Mouse (Mus musculus) lung, embryonic 16.5 days (tissue): ENCODE measurements around the gene Olfr251. TPM values are rescaled to one million over a fixed set of nuclear protein-coding genes. Genes with fewer than 3 reads are reported as not detected.
"Not testable (repeated sequence)": the region's sequence is repeated elsewhere in the genome, so short reads cannot be mapped to it uniquely, and the experiment has no call there.

Source experiments
- ATAC-seq: fragments of 200-750 bp; cut with Nextera tagmentation; 2 replicates; pipeline ENCODE4 v1.8.0; 2017; ENCODE audit warnings: low read depth, mild to moderate bottlenecking, moderate library complexity
- H3K27ac ChIP-seq: fragments of 300-500 bp; sonication (generic); 2 replicates; pipeline ENCODE4 v1.5.1; 2014; ENCODE audit warnings: mild to moderate bottlenecking, control low read depth, low read length
- H3K27me3 ChIP-seq: fragments of 300-500 bp; sonication (generic); 2 replicates; pipeline ENCODE4 v1.6.1; 2014; ENCODE audit warnings: low read depth, low read length, mixed read lengths; ENCODE audit not compliant: control insufficient read depth, insufficient read depth
- H3K36me3 ChIP-seq: fragments of 300-500 bp; sonication (generic); 2 replicates; pipeline ENCODE4 v1.6.1; 2014; ENCODE audit warnings: low read length; ENCODE audit not compliant: control insufficient read depth, insufficient read depth
- H3K4me1 ChIP-seq: fragments of 300-500 bp; sonication (generic); replicated peaks from 2 replicates; pipeline ENCODE4 v1.6.1; 2014; ENCODE audit warnings: low read length, mixed read lengths; ENCODE audit not compliant: control insufficient read depth, insufficient read depth
- H3K4me2 ChIP-seq: fragments of 300-500 bp; sonication (generic); 2 replicates; pipeline ENCODE4 v1.6.1; 2014; ENCODE audit warnings: low read depth, low read length, control low read depth
- H3K4me3 ChIP-seq: fragments of 300-500 bp; sonication (generic); 2 replicates; pipeline ENCODE4 v1.5.1; 2014; ENCODE audit warnings: mild to moderate bottlenecking, low read length, control low read depth
- H3K9ac ChIP-seq: fragments of 300-500 bp; sonication (generic); 2 replicates; pipeline ENCODE4 v1.6.1; 2014; ENCODE audit warnings: low read length, control low read depth
- H3K9me3 ChIP-seq: fragments of 300-500 bp; sonication (generic); 2 replicates; pipeline ENCODE4 v1.6.1; 2016; ENCODE audit warnings: low read length; ENCODE audit not compliant: control insufficient read depth
- WGBS: fragments of 180-500 bp; shearing (Covaris S2); extraction: QIAGEN DNeasy Blood & Tissue Kit; methylation state at CpG from one replicate; pipeline ENCODE4 v1.1.7; 2014; 5-methylcytosine and 5-hydroxymethylcytosine counted together
- polyA plus RNA-seq: library from polyadenylated mRNA; unstranded; fragments of >200 nt; fragmentation: Nextera tagmentation; extraction: Ambion mirVana; gene quantifications from 2 replicates; pipeline ENCODE4 v1.2.1, GENCODE M21; 2015

Gene Olfr251
- not detected in 2 replicates for polyA plus RNA-seq

GRCm38 (mm10) chr9:38376786-38377185 lies at the start of gene Olfr251:
Gene Olfr251 (plus strand): TSS chr9:38377086.
- Histone ChIP-seq H3K27ac (no peak within 1 kb of the TSS), H3K27me3 (no peaks in the 10 kb centered on the region), H3K36me3 (no peaks in the 10 kb centered on the region), H3K4me3 (no peak within 1 kb of the TSS), H3K9ac (no peak within 1 kb of the TSS), H3K9me3 (no peaks in the 10 kb centered on the region), H3K4me2 (no peak within 1 kb of the TSS), H3K4me1 (no peaks in the 10 kb centered on the region)
- ATAC-seq = no peak
- 42% methylated on average over 2 of the region's 2 CpGs for WGBS

- Histone ChIP-seq H3K9me3 (no peaks in the 10 kb centered on the region), H3K4me1 (no peaks in the 10 kb centered on the region), H3K4me3 (no peak within 1 kb of the TSS), H3K4me2 (no peak within 1 kb of the TSS), H3K36me3 (no peaks in the 10 kb centered on the region), H3K27ac (no peak within 1 kb of the TSS), H3K27me3 (no peaks in the 10 kb centered on the region), H3K9ac (no peak within 1 kb of the TSS)
- 70% methylated on average over 3 of the region's 3 CpGs for WGBS
- no peak for ATAC-seq
Observed at GRCm38 (mm10) chr9:38328760-38329159, 48.1 kb upstream of the Olfr251 start, which contains the start of gene Olfr25. Gene Olfr25 (plus strand): TSS chr9:38329060.

DNA sequence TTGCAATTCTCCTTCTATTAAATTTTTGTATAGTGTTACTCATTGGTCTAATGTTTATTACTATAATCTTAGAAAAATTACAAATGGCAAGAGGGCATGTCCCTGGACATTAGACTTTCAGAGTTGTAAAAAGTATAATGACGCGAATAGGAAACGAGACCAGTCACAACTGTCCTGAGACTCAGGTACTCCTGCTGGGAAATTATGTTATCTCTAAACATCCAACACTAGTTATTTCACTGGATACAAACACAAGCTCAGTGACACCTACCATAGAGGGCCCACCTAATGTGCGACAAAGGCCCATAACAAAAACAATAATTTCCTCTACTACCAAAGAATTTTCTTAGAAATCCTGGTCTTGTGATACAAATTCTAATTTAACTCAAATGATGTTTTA lies 28.8 kb upstream of the Olfr251 start, which contains the start of gene Olfr898:
Olfr898 (plus strand) TSS at position 301 of the 400 bp plus-strand sequence.
- no peaks in the 10 kb centered on the region for H3K36me3 ChIP-seq
- no peak within 1 kb of the TSS for H3K4me3 ChIP-seq
- no peaks in the 10 kb centered on the region for H3K4me1 ChIP-seq
- WGBS = 97% methylated on average over 4 of the region's 4 CpGs
- no peak for ATAC-seq
- no peak within 1 kb of the TSS for H3K4me2 ChIP-seq
- no peak within 1 kb of the TSS for H3K9ac ChIP-seq
- H3K9me3 ChIP-seq = no peaks in the 10 kb centered on the region
- H3K27ac ChIP-seq = no peak within 1 kb of the TSS
- H3K27me3 ChIP-seq = no peaks in the 10 kb centered on the region

GRCm38 (mm10) chr9:38366596-38366995 lies 10.3 kb upstream of the Olfr251 start, which contains the start of gene Olfr250:
Gene Olfr250 (plus strand): TSS chr9:38366896.
- no peaks in the 10 kb centered on the region for H3K27me3 ChIP-seq
- no peaks in the 10 kb centered on the region for H3K4me1 ChIP-seq
- H3K27ac ChIP-seq = no peak within 1 kb of the TSS
- no peak for ATAC-seq
- no peak within 1 kb of the TSS for H3K9ac ChIP-seq
- no peak within 1 kb of the TSS for H3K4me2 ChIP-seq
- WGBS = 82% methylated on average over 2 of the region's 2 CpGs
- H3K4me3 ChIP-seq = no peak within 1 kb of the TSS
- no peaks in the 10 kb centered on the region for H3K36me3 ChIP-seq
- no peaks in the 10 kb centered on the region for H3K9me3 ChIP-seq

GRCm38 (mm10) chr9:38401398-38401797 lies 24.5 kb downstream of the Olfr251 start, which contains the start of gene Olfr147:
Gene Olfr147 (plus strand): TSS chr9:38401698.
- no peak for ATAC-seq
- H3K27ac ChIP-seq = no peak within 1 kb of the TSS
- no peak within 1 kb of the TSS for H3K4me2 ChIP-seq
- 77% methylated on average over 1 of the region's 1 CpGs for WGBS
- no peaks in the 10 kb centered on the region for H3K4me1 ChIP-seq
- H3K9me3 ChIP-seq = no peaks in the 10 kb centered on the region
- no peak within 1 kb of the TSS for H3K9ac ChIP-seq
- no peaks in the 10 kb centered on the region for H3K27me3 ChIP-seq
- no peak within 1 kb of the TSS for H3K4me3 ChIP-seq
- no peaks in the 10 kb centered on the region for H3K36me3 ChIP-seq

GRCm38 (mm10) chr9:38407502-38407901 lies 30.6 kb downstream of the Olfr251 start:
- H3K4me3 ChIP-seq, H3K27ac ChIP-seq, H3K36me3 ChIP-seq, H3K9ac ChIP-seq, H3K4me2 ChIP-seq, H3K9me3 ChIP-seq, H3K27me3 ChIP-seq, H3K4me1 ChIP-seq, ATAC-seq: not testable (repeated sequence)
- WGBS = 90% methylated on average over 3 of the region's 3 CpGs

DNA sequence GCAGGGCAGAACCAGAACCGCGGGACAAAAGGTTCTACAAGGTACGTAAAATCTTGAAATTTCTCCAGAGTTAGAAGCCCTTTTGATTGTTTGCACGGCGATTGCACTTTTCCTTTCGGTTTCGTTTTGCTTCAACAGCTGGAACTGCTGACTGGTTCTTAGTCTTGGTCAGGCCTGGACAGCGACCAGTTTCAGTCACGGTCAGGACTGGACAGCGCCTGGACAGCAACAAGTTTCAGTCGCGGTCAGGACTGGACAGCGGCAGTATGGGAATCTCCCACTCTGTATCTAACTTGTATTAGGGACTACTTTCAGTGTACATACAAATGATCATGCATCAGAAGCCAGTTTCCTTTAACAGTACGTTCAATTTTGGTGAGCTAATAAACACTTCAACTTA lies 36.6 kb downstream of the Olfr251 start:
- H3K4me1 ChIP-seq, H3K9ac ChIP-seq, H3K9me3 ChIP-seq, H3K4me2 ChIP-seq, H3K27me3 ChIP-seq, H3K36me3 ChIP-seq, H3K4me3 ChIP-seq, ATAC-seq, H3K27ac ChIP-seq: not testable (repeated sequence)
- 86% methylated on average over 14 of the region's 14 CpGs for WGBS

DNA sequence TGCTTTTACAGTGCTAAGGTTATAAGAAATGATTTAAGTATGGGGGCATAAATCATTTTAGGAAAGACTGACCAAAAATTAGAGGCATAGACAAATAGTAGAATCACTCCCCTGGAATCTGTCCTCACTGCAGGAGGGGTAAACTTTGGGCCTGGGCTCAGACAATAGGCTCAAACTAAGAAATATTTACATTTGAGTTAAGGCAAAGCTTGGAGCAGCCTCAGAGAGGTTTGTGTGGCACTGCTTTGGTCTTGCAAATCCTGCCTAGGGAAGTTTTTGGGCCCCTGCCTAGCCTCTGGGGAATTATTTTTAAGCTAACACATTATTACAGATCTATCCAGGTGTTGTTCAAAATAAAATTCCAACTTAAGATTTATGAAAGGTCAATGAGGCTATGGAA lies 46.9 kb downstream of the Olfr251 start:
- Histone ChIP-seq H3K27me3 (no peaks in the 10 kb centered on the region), H3K4me3 (no peak overlapping the region), H3K4me2 (no peak overlapping the region), H3K36me3 (no peaks in the 10 kb centered on the region), H3K9me3 (no peaks in the 10 kb centered on the region), H3K4me1 (no peaks in the 10 kb centered on the region), H3K9ac (no peak overlapping the region), H3K27ac (no peak overlapping the region)
- ATAC-seq = no peak

DNA sequence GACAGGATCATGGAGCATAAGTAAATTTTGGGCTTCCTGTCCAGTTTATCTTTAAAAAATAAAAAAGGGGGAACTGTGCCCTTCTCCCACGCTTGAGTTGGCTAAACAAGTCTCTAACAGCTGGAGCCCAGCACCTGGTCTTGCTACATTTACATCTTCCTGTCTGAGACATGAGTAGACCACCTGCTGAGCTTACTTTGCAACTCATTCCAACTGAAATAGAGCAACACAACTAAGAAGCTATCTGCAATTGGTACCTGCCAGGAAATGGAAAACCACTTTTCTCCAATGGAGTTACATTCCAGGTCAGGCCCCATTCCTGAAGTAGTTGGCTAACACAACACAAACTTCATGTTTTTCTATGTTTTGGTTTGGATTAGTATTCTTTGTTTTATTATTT lies 50.1 kb downstream of the Olfr251 start:
- Histone ChIP-seq H3K9ac (no peak overlapping the region), H3K27ac (no peak overlapping the region)

DNA sequence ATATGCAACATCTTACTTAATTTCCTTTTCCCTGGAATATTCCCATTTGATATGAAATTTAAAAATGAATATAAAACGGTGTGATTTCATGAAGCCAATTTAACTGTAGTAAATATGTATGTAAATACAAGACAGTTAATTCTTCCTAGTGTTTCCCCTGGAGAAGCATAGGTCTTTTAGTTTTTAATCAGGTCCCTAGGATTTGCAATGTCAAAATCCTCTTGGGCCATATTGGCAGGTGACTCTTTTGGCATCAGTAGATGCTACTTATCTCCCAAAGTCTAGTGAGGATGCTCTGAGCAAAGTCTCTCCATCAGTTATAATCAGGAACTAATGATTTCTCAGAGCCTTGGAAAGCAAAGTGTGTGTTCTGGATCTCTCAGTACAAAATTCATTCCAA lies 52.3 kb downstream of the Olfr251 start, which contains the start of gene Olfr901:
Olfr901 (plus strand) TSS at position 301 of the 400 bp plus-strand sequence.
- no peak within 1 kb of the TSS for H3K9ac ChIP-seq
- no peaks in the 10 kb centered on the region for H3K36me3 ChIP-seq
- H3K9me3 ChIP-seq = no peaks in the 10 kb centered on the region
- no peak within 1 kb of the TSS for H3K27ac ChIP-seq
- no peak within 1 kb of the TSS for H3K4me3 ChIP-seq
- H3K27me3 ChIP-seq = no peaks in the 10 kb centered on the region
- no peaks in the 10 kb centered on the region for H3K4me1 ChIP-seq
- ATAC-seq = no peak
- 82% methylated on average over 1 of the region's 1 CpGs for WGBS
- no peak within 1 kb of the TSS for H3K4me2 ChIP-seq

More for the DNA sequence above, 50.1 kb downstream of the Olfr251 start:
- H3K4me2 ChIP-seq = no peak overlapping the region
- no peaks in the 10 kb centered on the region for H3K27me3 ChIP-seq
- no peaks in the 10 kb centered on the region for H3K9me3 ChIP-seq
- no peak for ATAC-seq
- no peaks in the 10 kb centered on the region for H3K4me1 ChIP-seq
- no peak overlapping the region for H3K4me3 ChIP-seq
- WGBS = 11% methylated on average over 1 of the region's 1 CpGs
- no peaks in the 10 kb centered on the region for H3K36me3 ChIP-seq
